Mouse (Mus musculus): ENCODE measurements at regions not wholly inside any gene's neighbourhood (a gene's known extent, or its start where the extent isn't known, plus 50 kb on each side); places are given as distances from the start of the nearest gene placed in this dataset.

DNA sequence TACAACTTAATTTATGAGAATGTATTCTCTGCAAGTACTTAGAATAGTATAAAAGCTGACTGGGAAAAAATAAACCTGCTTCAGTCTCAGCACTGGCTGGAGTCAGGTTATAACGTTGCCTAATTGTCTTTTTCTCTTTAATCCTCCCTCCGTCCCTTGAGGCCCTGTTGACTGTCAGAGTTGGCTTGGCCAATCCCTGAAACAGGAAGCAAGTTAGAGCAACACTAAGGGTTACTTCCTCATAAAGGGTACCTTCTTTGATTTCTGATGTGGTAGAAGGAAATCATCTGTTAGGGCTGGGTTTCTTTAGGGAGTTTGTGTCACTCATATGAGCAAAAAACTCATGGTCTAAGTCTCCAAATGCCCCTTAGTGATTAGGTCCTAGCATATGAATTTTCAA is 69.3 kb upstream of the Adgrf1 start:
- TF ChIP-seq ZNF384 (IDR thresholded peaks at IDR 0.05; ENCODE audit: low read depth, low read length) = no peak
- TF ChIP-seq HCFC1 (IDR thresholded peaks at IDR 0.05; ENCODE audit: borderline replicate concordance, insufficient read depth, low read length) = no peak
